Mouse (Mus musculus) spleen, adult 2 months (tissue): ENCODE measurements at regions not wholly inside any gene's neighbourhood (a gene's known extent, or its start where the extent isn't known, plus 50 kb on each side); places are given as distances from the start of the nearest gene placed in this dataset.

Source experiments
- CTCF ChIP-seq: fragments of 200-500 bp; IDR thresholded peaks from 2 replicates; pipeline ENCODE4 v1.5.1; 2011; ENCODE audit warnings: mild to moderate bottlenecking, inconsistent platforms; ENCODE audit not compliant: insufficient read depth, insufficient read length, insufficient replicate concordance; ENCODE audit errors: extremely low read depth
- POLR2A ChIP-seq: fragments of 200-500 bp; IDR thresholded peaks from 2 replicates; pipeline ENCODE4 v1.6.1; 2011; ENCODE audit warnings: low read depth, low read length, inconsistent platforms

GRCm38 (mm10) chr1:152313480-152313879, 73.0 kb downstream of the Tsen15 start:
- TF ChIP-seq POLR2A (no peak), CTCF (no peak)
